Mouse (Mus musculus) embryonic facial prominence, embryonic 11.5 days (tissue): ENCODE measurements around the gene Pigyl. TPM values are rescaled to one million over a fixed set of nuclear protein-coding genes. Genes with fewer than 3 reads are reported as not detected.

ENCODE experiments used
- ATAC-seq: fragments of 200-750 bp; cut with Nextera tagmentation; replicated peaks from 2 replicates; pipeline ENCODE4 v1.8.0; 2017; ENCODE audit warnings: low read depth; ENCODE audit not compliant: insufficient number of reproducible peaks, low FRiP score, low TSS enrichment
- DNase-seq: peaks from one replicate; pipeline ENCODE4 v3.0.0-alpha.2; 2015; ENCODE audit warnings: low spot score
- H3K27ac ChIP-seq: fragments of 300-500 bp; sonication (generic); replicated peaks from 2 replicates; pipeline ENCODE4 v1.5.1; 2014; ENCODE audit warnings: mild to moderate bottlenecking, low read depth, low read length, control low read depth
- H3K27me3 ChIP-seq: fragments of 300-500 bp; sonication (generic); 2 replicates; pipeline ENCODE4 v1.6.1; 2014; ENCODE audit warnings: mild to moderate bottlenecking, low read length, moderate library complexity, mixed read lengths; ENCODE audit not compliant: control insufficient read depth, insufficient read depth
- H3K36me3 ChIP-seq: fragments of 300-500 bp; sonication (generic); replicated peaks from 2 replicates; pipeline ENCODE4 v1.6.1; 2014; ENCODE audit warnings: low read depth, mild to moderate bottlenecking, low read length, moderate library complexity, mixed read lengths; ENCODE audit not compliant: control insufficient read depth, insufficient read depth
- H3K4me1 ChIP-seq: fragments of 300-500 bp; sonication (generic); 2 replicates; pipeline ENCODE4 v1.6.1; 2014; ENCODE audit warnings: low read length, mixed read lengths; ENCODE audit not compliant: control insufficient read depth, insufficient read depth
- H3K4me2 ChIP-seq: fragments of 300-500 bp; sonication (generic); 2 replicates; pipeline ENCODE4 v1.6.1; 2014; ENCODE audit warnings: low read depth, mild to moderate bottlenecking, control low read depth, low read length, moderate library complexity
- H3K4me3 ChIP-seq: fragments of 300-500 bp; sonication (generic); 2 replicates; pipeline ENCODE4 v1.5.1; 2014; ENCODE audit warnings: low read depth, low read length, control low read depth
- H3K9ac ChIP-seq: fragments of 300-500 bp; sonication (generic); replicated peaks from 2 replicates; pipeline ENCODE4 v1.6.1; 2014; ENCODE audit warnings: mild to moderate bottlenecking, control low read depth, low read length
- H3K9me3 ChIP-seq: fragments of 300-500 bp; sonication (generic); replicated peaks from 2 replicates; pipeline ENCODE4 v1.6.1; 2016; ENCODE audit warnings: mild to moderate bottlenecking, low read length, inconsistent platforms, mixed read lengths; ENCODE audit not compliant: control insufficient read depth
- WGBS: fragments of 180-500 bp; shearing (Covaris S2); extraction: QIAGEN DNeasy Blood & Tissue Kit; methylation state at CpG from one replicate; pipeline ENCODE4 v1.1.7; 2014; 5-methylcytosine and 5-hydroxymethylcytosine counted together
- polyA plus RNA-seq: library from polyadenylated mRNA; unstranded; fragments of >200 nt; fragmentation: Nextera tagmentation; extraction: Ambion mirVana; gene quantifications from 2 replicates; pipeline ENCODE4 v1.2.1, GENCODE M21; 2014

Gene Pigyl
- polyA plus RNA-seq, 1 experiment from 2014 or later, result 52.7 TPM

GRCm38 (mm10) chr9:22134246-22134890 lies 22.3 kb upstream of the Pigyl start:
- H3K36me3 ChIP-seq, result no peaks in the 10 kb centered on the region
- no peak overlapping the region for H3K9ac ChIP-seq
- no peak for ATAC-seq
- H3K9me3 ChIP-seq, result no peaks in the 10 kb centered on the region
- H3K27me3 ChIP-seq, result peaks cover 9% of the 10 kb centered on the region
- H3K4me2 ChIP-seq, result no peak overlapping the region
- 83% methylated on average over 7 of the region's 7 CpGs for WGBS
- H3K4me1 ChIP-seq, result peaks cover 3% of the 10 kb centered on the region; the same call in 1 of the 2 replicates
- H3K27ac ChIP-seq, result no peak overlapping the region
- no peak for DNase-seq
- H3K4me3 ChIP-seq, result no peak overlapping the region

DNA sequence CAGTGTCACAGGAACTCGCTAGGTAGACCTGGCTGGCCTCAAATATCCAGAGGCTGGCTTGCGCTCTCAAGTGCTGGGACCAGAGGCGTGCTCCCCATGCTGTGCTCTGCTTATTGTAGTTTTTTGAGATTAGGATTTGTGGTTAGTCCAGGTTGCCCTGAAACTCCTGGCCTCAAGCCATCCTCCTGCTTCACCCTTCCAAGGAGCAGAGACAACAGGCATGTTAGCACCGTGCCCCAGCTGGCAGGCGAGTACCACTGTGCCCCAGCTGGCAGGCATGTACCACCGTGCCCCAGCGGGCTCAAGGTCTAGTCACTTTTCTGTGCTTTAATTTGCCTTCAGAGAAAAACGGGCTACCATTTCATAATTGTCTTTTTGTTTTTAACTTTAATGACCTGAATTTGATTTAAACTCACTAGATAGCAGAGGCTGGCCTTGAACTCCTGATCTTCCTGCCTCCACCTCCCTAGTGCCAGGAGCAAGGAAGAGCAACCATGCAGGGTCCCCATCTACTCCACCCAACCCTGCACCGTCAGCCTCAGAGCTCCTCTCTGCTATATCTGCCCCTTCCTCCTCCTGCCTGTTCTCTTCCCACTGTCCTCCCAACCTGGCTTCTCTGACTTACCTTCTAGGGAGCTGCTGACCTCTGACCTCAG lies 21.5 kb upstream of the Pigyl start:
- ATAC-seq (no peak), DNase-seq (no peak)
- H3K4me2 ChIP-seq, result no peak overlapping the region
- H3K4me1 ChIP-seq, result peaks cover 3% of the 10 kb centered on the region; the same call in 1 of the 2 replicates
- H3K9ac ChIP-seq, result no peak overlapping the region
- H3K36me3 ChIP-seq, result no peaks in the 10 kb centered on the region
- no peak overlapping the region for H3K27ac ChIP-seq
- H3K9me3 ChIP-seq, result no peaks in the 10 kb centered on the region
- H3K4me3 ChIP-seq, result no peak overlapping the region
- 75% methylated on average over 9 of the region's 9 CpGs for WGBS
- H3K27me3 ChIP-seq, result peaks cover 9% of the 10 kb centered on the region

DNA sequence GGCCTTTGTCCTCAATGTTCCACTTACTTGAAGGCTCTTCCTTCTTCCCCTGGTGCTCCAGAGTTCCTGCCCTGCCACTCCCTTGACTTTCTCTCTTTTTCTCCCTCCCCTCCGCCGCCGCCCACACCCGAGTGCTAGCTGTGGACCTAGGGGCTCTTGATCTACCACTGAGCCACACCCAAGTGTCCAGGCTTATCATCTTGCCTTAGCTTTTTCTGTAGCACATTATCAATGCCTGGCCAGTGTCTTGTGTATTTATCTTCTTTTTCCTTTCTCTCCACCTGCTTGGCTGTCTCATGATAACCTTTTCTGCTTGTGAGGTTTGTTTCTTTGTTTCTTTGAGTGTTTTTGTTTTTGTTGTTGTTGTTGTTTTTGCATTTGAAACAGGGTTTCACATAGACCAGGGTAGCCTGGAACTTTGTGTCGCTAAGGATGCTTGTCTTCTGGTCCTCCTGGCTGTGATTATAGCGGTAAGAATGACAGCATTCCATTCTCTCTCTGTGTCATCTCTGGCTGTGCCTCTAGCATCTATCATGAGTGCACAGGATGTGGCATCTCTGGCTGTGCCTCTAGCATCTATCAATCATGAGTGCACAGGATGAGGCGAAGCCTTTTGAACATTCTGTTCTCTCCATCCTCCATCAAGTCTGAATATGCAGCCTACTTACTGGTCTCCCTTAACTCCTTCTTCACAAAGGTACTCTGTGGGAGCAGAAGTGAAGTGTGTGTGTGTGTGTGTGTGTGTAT lies 20.8 kb upstream of the Pigyl start, which contains the start of gene Acp5:
Gene Acp5 (minus strand): TSS at position 68 of the 747 bp plus-strand sequence.
- Histone ChIP-seq H3K4me3 (no peak within 1 kb of the TSS), H3K9me3 (no peaks in the 10 kb centered on the region), H3K27me3 (peaks cover 9% of the 10 kb centered on the region), H3K9ac (no peak within 1 kb of the TSS), H3K27ac (no peak within 1 kb of the TSS), H3K36me3 (no peaks in the 10 kb centered on the region), H3K4me1 (peaks cover 3% of the 10 kb centered on the region; the same call in 1 of the 2 replicates), H3K4me2 (no peak within 1 kb of the TSS)
- DNase-seq, result no peak
- 74% methylated on average over 7 of the region's 7 CpGs for WGBS
- no peak for ATAC-seq

DNA sequence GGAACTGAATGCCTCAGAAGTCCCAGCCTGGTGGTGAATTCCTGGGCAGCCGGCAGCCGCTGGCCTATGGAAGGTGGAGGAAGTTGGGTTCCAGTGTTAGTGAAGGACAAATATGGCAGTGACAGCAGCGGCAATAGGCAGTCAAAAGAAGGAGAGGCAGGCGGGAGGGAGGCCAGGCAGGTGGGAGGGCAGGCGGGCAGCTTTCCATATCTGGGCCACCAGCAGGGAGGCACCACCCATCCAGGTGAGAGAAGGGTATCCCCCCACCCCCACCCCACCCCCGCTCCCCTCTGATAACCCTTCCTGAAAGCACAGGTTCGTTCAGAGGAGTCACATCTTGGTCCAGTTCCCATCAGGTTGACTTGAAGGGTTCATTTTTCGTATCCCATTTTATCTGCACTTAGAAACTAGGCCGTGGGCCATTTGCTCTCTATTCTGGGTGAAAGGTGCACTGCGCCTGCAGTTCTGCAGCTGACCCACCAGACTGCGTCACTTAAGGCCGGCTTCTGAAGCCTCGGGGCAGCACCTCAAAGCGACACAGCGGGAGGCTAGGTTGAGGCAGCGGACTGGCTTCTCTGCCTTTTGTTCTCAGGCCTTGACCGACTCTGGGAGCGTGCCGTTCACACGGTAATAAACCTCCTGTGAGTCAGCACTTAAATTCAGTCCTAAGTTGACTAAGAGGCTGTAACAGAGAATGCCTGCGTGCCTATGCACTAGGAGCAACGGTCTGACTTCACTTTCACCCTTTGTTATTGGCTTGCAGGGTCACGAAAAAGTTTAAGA lies 19.7 kb upstream of the Pigyl start:
- Histone ChIP-seq H3K27me3 (peaks cover 2% of the 10 kb centered on the region; the same call in 1 of the 2 replicates), H3K4me3 (no peak overlapping the region), H3K9ac (no peak overlapping the region), H3K4me1 (no peaks in the 10 kb centered on the region), H3K36me3 (no peaks in the 10 kb centered on the region), H3K27ac (no peak overlapping the region), H3K4me2 (no peak overlapping the region), H3K9me3 (no peaks in the 10 kb centered on the region)
- DNase-seq (peak; percentile 33), ATAC-seq (no peak)
- 11% methylated on average over 23 of the region's 23 CpGs for WGBS

- H3K4me3 ChIP-seq, result no peak overlapping the region
- no peaks in the 10 kb centered on the region for H3K4me1 ChIP-seq
- H3K4me2 ChIP-seq, result no peak overlapping the region
- peak; percentile 39 for DNase-seq
- H3K9me3 ChIP-seq, result no peaks in the 10 kb centered on the region
- no peaks in the 10 kb centered on the region for H3K36me3 ChIP-seq
- 0 out of 2 replicates have a peak, but pooled peaks cover 2% of the 10 kb centered on the region for H3K27me3 ChIP-seq
- no peak for ATAC-seq
- no peak overlapping the region for H3K27ac ChIP-seq
- WGBS, result 24% methylated on average over 2 of the region's 2 CpGs
- no peak overlapping the region for H3K9ac ChIP-seq
Observed at GRCm38 (mm10) chr9:22138480-22138879, 18.2 kb upstream of the Pigyl start.

- Histone ChIP-seq H3K4me1 (no peaks in the 10 kb centered on the region), H3K4me3 (no peak overlapping the region), H3K9me3 (no peaks in the 10 kb centered on the region), H3K36me3 (no peaks in the 10 kb centered on the region), H3K27ac (no peak overlapping the region), H3K4me2 (no peak overlapping the region), H3K9ac (no peak overlapping the region), H3K27me3 (0 out of 2 replicates have a peak, but pooled peaks cover 2% of the 10 kb centered on the region)
- 87% methylated on average over 5 of the region's 5 CpGs for WGBS
- no peak for ATAC-seq
- DNase-seq, result no peak
Observed at GRCm38 (mm10) chr9:22139746-22140145, 16.9 kb upstream of the Pigyl start.

DNA sequence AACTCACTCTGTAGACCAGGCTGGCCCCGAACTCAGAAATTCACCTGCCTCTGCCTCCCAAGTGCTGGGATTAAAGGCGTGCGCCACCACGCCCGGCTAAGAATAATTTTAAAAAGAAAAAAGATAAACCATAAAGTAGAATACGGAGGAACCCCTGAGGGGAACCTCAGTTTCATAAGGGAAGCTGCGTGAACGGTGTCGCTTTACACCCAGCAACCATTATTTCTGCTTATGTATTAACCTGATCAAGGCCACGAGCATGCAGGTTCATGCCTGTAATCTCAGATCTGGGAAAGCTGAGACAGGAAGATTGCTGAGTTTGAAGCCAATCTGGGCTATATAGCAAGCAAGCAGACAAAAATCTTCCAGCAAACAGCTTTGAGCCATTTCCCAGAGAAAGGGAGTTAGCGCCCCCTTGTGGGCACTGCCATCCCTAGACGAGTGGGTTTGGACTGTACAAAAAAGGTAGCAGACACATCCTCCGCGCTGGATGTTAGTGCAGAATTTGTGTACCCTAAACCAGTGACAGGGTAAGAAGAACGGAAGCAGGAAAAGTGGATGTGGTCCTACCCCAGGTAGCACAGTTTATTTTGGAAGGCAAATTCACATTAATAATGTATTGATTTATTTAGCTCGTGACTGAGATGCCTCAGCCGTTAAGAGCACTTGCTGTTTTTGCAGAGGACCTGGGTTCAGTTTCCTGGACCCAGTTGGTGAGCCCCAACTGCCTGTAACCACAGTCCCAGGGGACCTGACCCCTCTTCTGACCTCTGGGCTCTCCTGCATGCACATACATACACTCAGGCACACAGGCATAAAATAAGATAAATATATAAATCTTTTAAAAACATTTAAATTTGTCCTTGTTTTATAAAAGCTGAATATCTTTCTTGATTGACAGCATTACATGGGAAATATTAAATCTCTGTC lies 13.3 kb upstream of the Pigyl start:
- 57% methylated on average over 17 of the region's 17 CpGs for WGBS
- no peak overlapping the region for H3K9ac ChIP-seq
- no peak overlapping the region for H3K4me2 ChIP-seq
- H3K9me3 ChIP-seq, result no peaks in the 10 kb centered on the region
- H3K4me3 ChIP-seq, result no peak overlapping the region
- no peaks in the 10 kb centered on the region for H3K4me1 ChIP-seq
- H3K27me3 ChIP-seq, result no peaks in the 10 kb centered on the region
- no peak overlapping the region for H3K27ac ChIP-seq
- peak; percentile 59; the same call in 1 of the 2 replicates for ATAC-seq
- H3K36me3 ChIP-seq, result no peaks in the 10 kb centered on the region
- peak; percentile 93 for DNase-seq
